Mouse (Mus musculus) forebrain, embryonic 14.5 days (tissue): ENCODE results near the gene Myo9b. TPM values are rescaled to one million over a fixed set of nuclear protein-coding genes. Genes with fewer than 3 reads are reported as not detected.

Experiments
- ATAC-seq: fragments of 200-750 bp; cut with Nextera tagmentation; 2 replicates; pipeline ENCODE4 v1.8.0; 2017; ENCODE audit warnings: mild to moderate bottlenecking, moderate library complexity
- DNase-seq: peaks from one replicate; pipeline ENCODE4 v3.0.0-alpha.2; 2015; ENCODE audit warnings: low spot score
- H3K27ac ChIP-seq: fragments of 300-500 bp; sonication (generic); 2 replicates; pipeline ENCODE4 v1.5.1; 2014; ENCODE audit warnings: low read depth, mild to moderate bottlenecking, control low read depth, low read length, moderate library complexity
- H3K27me3 ChIP-seq: fragments of 300-500 bp; sonication (generic); replicated peaks from 2 replicates; pipeline ENCODE4 v1.6.1; 2014; ENCODE audit warnings: low read length, control low read depth, mixed read lengths; ENCODE audit not compliant: control insufficient read depth, insufficient read depth
- H3K36me3 ChIP-seq: fragments of 300-500 bp; sonication (generic); 2 replicates; pipeline ENCODE4 v1.6.1; 2014; ENCODE audit warnings: low read length, control low read depth; ENCODE audit not compliant: control insufficient read depth, insufficient read depth
- H3K4me1 ChIP-seq: fragments of 300-500 bp; sonication (generic); 2 replicates; pipeline ENCODE4 v1.6.1; 2014; ENCODE audit warnings: antibody characterized with exemption, low read length, control low read depth; ENCODE audit not compliant: control insufficient read depth, insufficient read depth
- H3K4me2 ChIP-seq: fragments of 300-500 bp; sonication (generic); 2 replicates; pipeline ENCODE4 v1.6.1; 2014; ENCODE audit warnings: mild to moderate bottlenecking, control low read depth, low read length
- H3K4me3 ChIP-seq: fragments of 300-500 bp; sonication (generic); 2 replicates; pipeline ENCODE4 v1.5.1; 2014; ENCODE audit warnings: low read depth, low read length, control low read depth
- H3K9ac ChIP-seq: fragments of 300-500 bp; sonication (generic); 2 replicates; pipeline ENCODE4 v1.6.1; 2014; ENCODE audit warnings: mild to moderate bottlenecking, low read length, control low read depth, moderate library complexity
- H3K9me3 ChIP-seq: fragments of 300-500 bp; sonication (generic); replicated peaks from 2 replicates; pipeline ENCODE4 v1.6.1; 2016; ENCODE audit warnings: low read length, control low read depth, mixed read lengths; ENCODE audit not compliant: control insufficient read depth
- WGBS: fragments of 180-500 bp; shearing (Covaris S2); extraction: QIAGEN DNeasy Blood & Tissue Kit; methylation state at CpG from one replicate; pipeline ENCODE4 v1.1.7; 2014; 5-methylcytosine and 5-hydroxymethylcytosine counted together
- polyA plus RNA-seq: library from polyadenylated mRNA; unstranded; fragments of >200 nt; fragmentation: Nextera tagmentation; extraction: Ambion mirVana; gene quantifications from 2 replicates; pipeline ENCODE4 v1.2.1, GENCODE M21; 2014

Myo9b gene
- polyA plus RNA-seq, 1 experiment from 2014 or later, result 11.8 TPM

- WGBS, result 87% methylated on average over 9 of the region's 9 CpGs
- H3K4me2 ChIP-seq, result no peak overlapping the region
- H3K4me1 ChIP-seq, result peaks cover 12% of the 10 kb centered on the region
- no peaks in the 10 kb centered on the region for H3K27me3 ChIP-seq
- ATAC-seq, result no peak
- no peak overlapping the region for H3K9ac ChIP-seq
- peaks cover 26% of the 10 kb centered on the region for H3K36me3 ChIP-seq
- no peak for DNase-seq
- H3K9me3 ChIP-seq, result no peaks in the 10 kb centered on the region
- no peak overlapping the region for H3K27ac ChIP-seq
- H3K4me3 ChIP-seq, result no peak overlapping the region
These were observed 130.0 kb downstream of the Myo9b start for GRCm38 (mm10) chr8:71402446-71402964.

- no peak overlapping the region for H3K4me2 ChIP-seq
- no peak for DNase-seq
These were observed 130.8 kb downstream of the Myo9b start for GRCm38 (mm10) chr8:71403107-71403885.

GRCm38 (mm10) chr8:71404011-71404410, 131.5 kb downstream of the Myo9b start:
- WGBS, result 90% methylated on average over 8 of the region's 8 CpGs
- no peak overlapping the region for H3K4me2 ChIP-seq
- peaks cover 32% of the 10 kb centered on the region for H3K36me3 ChIP-seq
- ATAC-seq (no peak), DNase-seq (no peak)
- no peak overlapping the region for H3K27ac ChIP-seq
- H3K4me1 ChIP-seq, result peaks cover 11% of the 10 kb centered on the region
- H3K27me3 ChIP-seq, result no peaks in the 10 kb centered on the region
- H3K9me3 ChIP-seq, result no peaks in the 10 kb centered on the region
- H3K9ac ChIP-seq, result no peak overlapping the region
- H3K4me3 ChIP-seq, result no peak overlapping the region

More at GRCm38 (mm10) chr8:71403107-71403885, 130.8 kb downstream of the Myo9b start:
- no peaks in the 10 kb centered on the region for H3K27me3 ChIP-seq
- no peak for ATAC-seq
- H3K27ac ChIP-seq, result no peak overlapping the region
- no peaks in the 10 kb centered on the region for H3K9me3 ChIP-seq
- no peak overlapping the region for H3K9ac ChIP-seq
- H3K4me3 ChIP-seq, result no peak overlapping the region
- H3K4me1 ChIP-seq, result peaks cover 11% of the 10 kb centered on the region
- 79% methylated on average over 6 of the region's 6 CpGs for WGBS
- peaks cover 32% of the 10 kb centered on the region for H3K36me3 ChIP-seq

DNA sequence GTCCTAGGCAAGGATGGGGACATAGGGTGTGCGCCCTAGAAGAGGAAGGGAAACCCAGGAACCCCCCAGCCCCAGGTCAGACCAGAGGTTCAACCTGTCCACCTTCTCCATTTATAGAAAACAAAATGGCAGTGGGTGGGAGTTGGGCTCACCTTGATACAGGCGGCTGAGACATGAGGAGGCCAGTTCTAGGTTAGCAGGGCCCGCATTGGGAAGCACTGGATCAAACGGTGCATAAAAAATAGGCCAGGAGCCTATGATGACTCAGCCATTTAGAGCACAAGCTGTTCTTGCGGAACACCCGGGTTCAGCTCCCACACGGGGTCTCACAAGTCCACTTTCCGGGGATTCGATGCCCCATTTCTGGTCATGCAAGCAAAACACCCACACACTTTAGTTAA, 132.4 kb downstream of the Myo9b start:
- Histone ChIP-seq H3K27me3 (no peaks in the 10 kb centered on the region), H3K9me3 (no peaks in the 10 kb centered on the region), H3K4me1 (peaks cover 11% of the 10 kb centered on the region), H3K27ac (no peak overlapping the region), H3K4me2 (no peak overlapping the region), H3K4me3 (no peak overlapping the region), H3K9ac (no peak overlapping the region), H3K36me3 (peaks cover 32% of the 10 kb centered on the region)
- ATAC-seq, result no peak
- 88% methylated on average over 9 of the region's 9 CpGs for WGBS
- DNase-seq, result no peak

DNA sequence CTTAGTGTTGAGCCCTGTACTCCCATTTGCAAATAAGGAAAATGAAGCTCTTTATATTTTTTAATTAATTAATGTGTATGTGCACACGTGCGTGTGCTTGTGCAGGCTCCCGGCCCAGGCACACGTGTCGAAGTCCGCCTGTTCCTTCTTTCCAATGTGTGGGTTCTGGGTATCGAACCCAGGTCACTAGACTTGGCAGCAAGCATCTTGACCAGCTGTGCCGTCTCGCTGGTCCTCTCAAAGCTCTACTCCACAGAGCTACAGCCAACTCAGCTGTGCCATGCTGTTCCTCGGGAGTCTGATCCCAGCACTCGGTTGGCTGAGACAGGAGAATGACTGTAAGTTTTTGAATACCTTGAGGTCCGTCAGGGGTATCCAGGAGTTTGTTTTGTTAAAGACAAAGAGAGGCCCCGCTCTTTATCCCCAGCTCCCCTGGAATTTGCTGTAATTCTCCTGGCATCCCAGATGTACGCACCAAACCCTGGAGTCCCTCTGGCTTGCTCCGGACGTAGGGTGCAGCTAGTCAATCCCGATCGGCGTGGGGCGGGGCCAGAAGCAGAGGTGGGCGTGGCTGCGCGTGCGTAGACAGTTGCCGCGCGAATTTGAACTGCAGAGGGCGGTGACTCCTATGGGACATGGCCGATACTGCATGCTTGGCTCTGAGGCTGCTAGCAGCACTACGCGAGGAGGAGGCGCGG, 133.0 kb downstream of the Myo9b start, which contains the start of gene Ankle1:
TSS of gene Ankle1 (plus strand) at position 610 of the 698 bp plus-strand sequence.
- WGBS, result 17% methylated on average over 33 of the region's 33 CpGs
- peak within 1 kb of the TSS; percentile 66 for H3K9ac ChIP-seq
- DNase-seq (peak; percentile 93), ATAC-seq (peak; percentile 93)
- H3K36me3 ChIP-seq, result peaks cover 32% of the 10 kb centered on the region
- no peak within 1 kb of the TSS; the same call in 1 of the 2 replicates for H3K27ac ChIP-seq
- peak within 1 kb of the TSS; percentile 89 for H3K4me2 ChIP-seq
- peaks cover 11% of the 10 kb centered on the region for H3K4me1 ChIP-seq
- no peaks in the 10 kb centered on the region for H3K27me3 ChIP-seq
- H3K9me3 ChIP-seq, result no peaks in the 10 kb centered on the region
- peak within 1 kb of the TSS; percentile 55 for H3K4me3 ChIP-seq

DNA sequence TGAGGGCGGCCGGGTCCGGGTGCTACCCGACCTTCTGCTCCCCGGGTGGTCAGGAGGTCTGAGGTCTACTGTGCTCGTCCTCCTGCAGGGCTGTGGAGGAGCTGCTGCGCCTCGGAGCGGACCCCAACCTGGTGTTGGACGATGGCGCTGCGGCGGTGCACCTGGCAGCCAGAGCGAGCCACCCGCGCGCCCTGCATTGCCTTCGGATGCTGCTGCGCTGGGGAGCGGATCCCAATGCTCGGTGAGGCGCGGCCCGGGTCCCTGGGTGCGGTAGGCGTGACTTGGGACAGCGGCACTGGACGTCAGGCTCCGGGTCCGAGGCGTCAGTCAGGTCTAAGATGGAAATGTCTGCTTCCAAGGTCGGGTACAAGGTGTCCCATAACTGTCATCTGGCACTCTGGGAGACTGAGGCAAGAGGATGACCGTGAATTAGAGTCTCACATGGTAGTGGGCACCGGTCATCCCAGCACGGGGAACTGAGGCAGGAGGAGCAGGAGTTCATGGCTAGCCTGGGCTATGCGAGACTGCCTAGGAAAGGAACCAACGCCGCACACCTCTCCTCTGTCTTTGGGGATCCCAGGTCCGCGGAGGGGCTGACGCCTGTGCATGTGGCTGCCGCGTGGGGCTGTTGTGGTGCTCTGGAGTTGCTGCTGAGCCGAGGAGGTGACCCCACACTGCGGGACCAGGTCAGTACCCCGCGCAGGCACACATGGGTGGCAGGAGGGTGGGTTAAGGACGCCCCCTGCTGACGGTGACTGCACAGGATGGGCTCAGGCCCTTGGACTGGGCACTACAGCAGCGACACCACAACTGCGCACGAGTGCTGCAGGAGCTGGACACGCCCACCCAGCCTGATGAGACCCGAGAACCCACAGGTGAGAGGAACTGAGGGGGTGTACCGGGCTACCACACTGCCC, 133.8 kb downstream of the Myo9b start:
- peaks cover 11% of the 10 kb centered on the region for H3K4me1 ChIP-seq
- H3K27ac ChIP-seq, result no peak overlapping the region; the same call in 1 of the 2 replicates
- H3K4me3 ChIP-seq, result peak overlapping the region; percentile 55
- H3K9me3 ChIP-seq, result no peaks in the 10 kb centered on the region
- WGBS, result under 1% methylated on average over 55 of the region's 55 CpGs
- peak overlapping the region; percentile 89 for H3K4me2 ChIP-seq
- ATAC-seq (peak; percentile 69), DNase-seq (peak; percentile 53)
- H3K9ac ChIP-seq, result peak overlapping the region; percentile 66
- peaks cover 30% of the 10 kb centered on the region for H3K36me3 ChIP-seq
- no peaks in the 10 kb centered on the region for H3K27me3 ChIP-seq

DNA sequence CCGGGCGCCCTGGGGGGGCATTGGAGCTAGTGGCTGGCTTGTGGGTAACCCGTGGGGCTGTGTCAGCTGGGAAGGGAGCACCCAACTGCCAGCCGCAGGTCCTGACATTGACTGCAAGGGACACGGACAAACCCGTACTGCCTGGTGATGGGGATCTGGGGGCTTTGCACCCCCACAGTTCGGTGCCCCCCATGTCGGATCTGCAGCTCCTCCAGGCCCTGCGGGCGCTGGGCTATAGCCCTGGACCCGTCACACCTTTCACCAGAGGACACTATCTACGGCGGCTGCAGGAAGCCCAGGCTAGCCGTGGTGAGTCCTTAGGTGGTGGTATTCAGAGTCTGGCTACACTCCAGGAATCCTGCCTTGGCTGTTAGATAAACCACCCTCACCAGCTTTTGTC, 134.9 kb downstream of the Myo9b start:
- no peak overlapping the region for H3K4me3 ChIP-seq
- peak overlapping the region; percentile 89; the same call in 1 of the 2 replicates for H3K4me2 ChIP-seq

GRCm38 (mm10) chr8:71408231-71408630, 135.7 kb downstream of the Myo9b start:
- no peaks in the 10 kb centered on the region for H3K27me3 ChIP-seq
- no peak overlapping the region for H3K27ac ChIP-seq
- DNase-seq (no peak), ATAC-seq (no peak)
- no peak overlapping the region for H3K4me2 ChIP-seq
- H3K36me3 ChIP-seq, result peaks cover 27% of the 10 kb centered on the region
- no peak overlapping the region for H3K9ac ChIP-seq
- no peaks in the 10 kb centered on the region for H3K9me3 ChIP-seq
- WGBS, result 92% methylated on average over 4 of the region's 4 CpGs
- H3K4me3 ChIP-seq, result no peak overlapping the region
- peaks cover 11% of the 10 kb centered on the region for H3K4me1 ChIP-seq

More for the DNA sequence above, 134.9 kb downstream of the Myo9b start:
- peaks cover 11% of the 10 kb centered on the region for H3K4me1 ChIP-seq
- no peak overlapping the region for H3K9ac ChIP-seq
- no peaks in the 10 kb centered on the region for H3K27me3 ChIP-seq
- no peak overlapping the region for H3K27ac ChIP-seq
- peaks cover 30% of the 10 kb centered on the region for H3K36me3 ChIP-seq
- ATAC-seq, result no peak
- H3K9me3 ChIP-seq, result no peaks in the 10 kb centered on the region
- 92% methylated on average over 14 of the region's 14 CpGs for WGBS
- DNase-seq, result no peak
